Mouse (Mus musculus) hindbrain, postnatal 0 days (tissue): Measurements from ENCODE around the gene Gm21103. TPM values are rescaled to one million over a fixed set of nuclear protein-coding genes. Genes with fewer than 3 reads are reported as not detected.
"Not testable (repeated sequence)": the region's sequence is repeated elsewhere in the genome, so short reads cannot be mapped to it uniquely, and the experiment has no call there.

Experiments used
- ATAC-seq: fragments of 200-750 bp; cut with Nextera tagmentation; 2 replicates; pipeline ENCODE4 v1.8.0; 2017; ENCODE audit warnings: mild to moderate bottlenecking, moderate TSS enrichment, moderate library complexity
- DNase-seq: peaks from one replicate; pipeline ENCODE4 v3.0.0-alpha.2; 2015; ENCODE audit warnings: low spot score
- H3K27ac ChIP-seq: fragments of 300-500 bp; sonication (generic); 2 replicates; pipeline ENCODE4 v1.5.1; 2014; ENCODE audit warnings: mild to moderate bottlenecking
- H3K27me3 ChIP-seq: fragments of 300-500 bp; sonication (generic); 2 replicates; pipeline ENCODE4 v1.6.1; 2014; ENCODE audit warnings: low read length, mixed read lengths; ENCODE audit not compliant: insufficient read depth
- H3K36me3 ChIP-seq: fragments of 300-500 bp; sonication (generic); 2 replicates; pipeline ENCODE4 v1.6.1; 2014; ENCODE audit warnings: low read length, mixed read lengths; ENCODE audit not compliant: insufficient read depth
- H3K4me1 ChIP-seq: fragments of 300-500 bp; sonication (generic); 2 replicates; pipeline ENCODE4 v1.6.1; 2014; ENCODE audit warnings: antibody characterized with exemption, low read length, mixed read lengths; ENCODE audit not compliant: insufficient read depth
- H3K4me2 ChIP-seq: fragments of 300-500 bp; sonication (generic); 2 replicates; pipeline ENCODE4 v1.6.1; 2014; ENCODE audit warnings: low read depth, mild to moderate bottlenecking, low read length, moderate library complexity, mixed read lengths
- H3K4me3 ChIP-seq: fragments of 300-500 bp; sonication (generic); 2 replicates; pipeline ENCODE4 v1.5.1; 2014; ENCODE audit warnings: low read length
- H3K9ac ChIP-seq: fragments of 300-500 bp; sonication (generic); replicated peaks from 2 replicates; pipeline ENCODE4 v1.6.1; 2014; ENCODE audit warnings: mild to moderate bottlenecking, low read length, moderate library complexity, mixed read lengths
- H3K9me3 ChIP-seq: fragments of 300-500 bp; sonication (generic); 2 replicates; pipeline ENCODE4 v1.6.1; 2016; ENCODE audit warnings: low read length, mixed read lengths
- CTCF ChIP-seq: IDR thresholded peaks from 2 replicates; pipeline ENCODE4 v1.5.1; 2016; ENCODE audit warnings: antibody characterized with exemption, control low read depth, low read depth
- WGBS: fragments of 180-500 bp; shearing (Covaris S2); extraction: QIAGEN DNeasy Blood & Tissue Kit; methylation state at CpG from one replicate; pipeline ENCODE4 v1.1.7; 2014; 5-methylcytosine and 5-hydroxymethylcytosine counted together
- polyA plus RNA-seq: library from polyadenylated mRNA; unstranded; fragments of >200 nt; fragmentation: Nextera tagmentation; extraction: Ambion mirVana; gene quantifications from 2 replicates; pipeline ENCODE4 v1.2.1, GENCODE M21; 2015
- total RNA-seq: library from RNA; depleted of rRNA; stranded (reverse); fragments of >200 nt; gene quantifications from 2 replicates; pipeline ENCODE4 v1.2.3, GENCODE M21; 2014; rRNA removed

The Gm21103 gene
- total RNA-seq (not detected in 2 replicates), polyA plus RNA-seq (0.33 TPM in 1 of 2 replicates, not detected in the other)

DNA sequence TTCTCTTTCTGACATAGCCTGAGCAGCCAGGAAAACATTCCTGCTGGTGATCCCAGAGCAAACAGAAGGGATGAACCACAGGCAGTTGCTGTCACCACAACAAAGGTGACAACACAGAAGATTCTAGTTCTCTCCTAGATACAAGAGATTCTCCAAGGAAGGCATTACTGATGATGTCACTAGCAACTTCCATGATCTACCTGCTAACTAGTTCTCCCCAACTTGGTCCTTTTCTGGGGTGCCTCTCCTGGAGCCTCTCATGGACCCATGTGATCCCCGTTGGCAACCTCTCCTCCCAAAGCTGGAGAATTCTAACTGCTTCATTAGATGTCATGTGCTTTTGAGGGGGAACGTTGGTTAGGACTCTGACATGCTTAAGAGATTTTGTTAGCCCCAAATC, at the start of gene Gm21103:
Gene Gm21103, minus strand, starts transcription at position 101 of the 400 bp plus-strand sequence.
- WGBS: 77% methylated on average over 2 of the region's 2 CpGs
- H3K27ac ChIP-seq, DNase-seq: not testable (repeated sequence)

DNA sequence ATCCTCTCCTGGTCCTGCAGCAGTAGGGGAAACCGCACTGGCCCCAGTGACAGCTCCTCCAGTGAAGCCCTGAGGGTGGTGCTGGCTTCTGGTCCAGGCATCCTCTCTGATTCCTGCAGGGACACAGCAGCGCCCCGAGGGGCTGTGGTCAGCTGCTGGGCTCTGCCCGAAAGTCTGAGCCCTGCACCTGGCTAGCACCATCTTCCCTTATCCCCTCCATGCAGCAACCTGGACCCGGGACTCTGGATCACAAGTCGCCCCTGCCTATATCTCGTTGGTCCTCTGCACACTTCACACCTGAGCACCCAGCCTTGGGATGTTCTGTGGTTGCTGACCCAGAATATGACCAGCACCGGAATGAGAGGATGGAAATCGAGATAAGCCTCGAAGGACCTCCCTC, 38.9 kb upstream of the Gm21103 start, which contains the start of gene Gm3618:
Gene Gm3618, minus strand, starts transcription at position 101 of the 400 bp plus-strand sequence.
- not testable (repeated sequence) for H3K9ac ChIP-seq, DNase-seq, ATAC-seq, H3K27ac ChIP-seq, H3K9me3 ChIP-seq, H3K4me1 ChIP-seq, H3K4me3 ChIP-seq, H3K36me3 ChIP-seq, H3K27me3 ChIP-seq, H3K4me2 ChIP-seq
- WGBS: no CpG with 5 or more reads among the region's 10 CpGs

More for the DNA sequence above, at the start of gene Gm21103:
- not testable (repeated sequence) for H3K9ac ChIP-seq, ATAC-seq, H3K4me3 ChIP-seq, H3K36me3 ChIP-seq, H3K27me3 ChIP-seq, H3K9me3 ChIP-seq, H3K4me2 ChIP-seq, H3K4me1 ChIP-seq

DNA sequence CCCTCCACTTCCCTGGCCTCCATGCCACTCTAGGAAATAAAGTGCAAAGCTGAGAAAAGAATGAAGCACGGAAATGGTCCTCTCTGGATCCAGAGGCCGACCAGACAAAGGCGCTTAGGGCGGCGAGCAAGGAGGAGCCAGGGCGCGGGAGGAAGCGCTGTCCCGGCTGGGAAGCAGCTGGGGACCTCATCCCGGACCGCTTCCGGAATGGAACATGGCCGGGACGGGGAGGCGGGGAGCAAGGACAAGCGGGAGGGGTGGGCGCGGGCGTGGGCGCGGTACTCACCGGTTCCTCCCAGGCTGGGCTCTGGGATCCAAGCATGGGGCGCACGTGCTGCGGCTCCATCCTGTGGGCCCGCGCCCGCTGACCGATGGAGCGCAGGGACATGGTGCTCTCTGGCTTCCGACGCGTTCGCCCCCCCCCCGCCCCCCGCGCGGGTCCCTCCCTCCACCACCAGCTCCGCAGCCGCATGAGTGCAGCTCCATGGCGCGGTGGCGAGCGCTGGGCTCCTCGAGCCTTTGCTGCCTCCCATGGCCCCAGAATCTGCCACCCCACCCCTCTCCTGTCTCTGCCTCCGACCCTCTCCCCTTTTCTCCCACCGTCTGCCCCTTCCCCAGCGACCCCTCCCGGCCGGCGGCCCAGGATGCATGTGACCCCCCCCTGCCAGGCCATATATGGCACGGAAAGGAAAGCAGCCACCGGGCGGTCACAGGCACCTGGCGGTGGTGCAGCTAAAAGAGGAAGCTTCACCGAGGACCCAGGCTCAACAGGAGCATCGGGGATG, 17.5 kb downstream of the Gm21103 start, which contains the start of gene Gm3411:
Gene Gm3411, minus strand, starts transcription at position 320 of the 785 bp plus-strand sequence.
- TF ChIP-seq CTCF: peak; percentile 20; the same call in 1 of the 2 replicates
- Histone ChIP-seq H3K4me2 (peak within 1 kb of the TSS; percentile 53; the same call in 1 of the 2 replicates), H3K4me3 (peak within 1 kb of the TSS; percentile 40), H3K9ac (peak within 1 kb of the TSS; percentile 35; the same call in 1 of the 2 replicates)
- ATAC-seq, H3K36me3 ChIP-seq, H3K9me3 ChIP-seq, H3K27ac ChIP-seq, H3K27me3 ChIP-seq, H3K4me1 ChIP-seq: not testable (repeated sequence)
- DNase-seq: peak; percentile 30
- 2% methylated on average over 42 of the region's 57 CpGs for WGBS

Other genes starting within 250 kb of the Gm21103 start
- not detected in 2 replicates for gene Gm6337, start 246.6 kb downstream of the Gm21103 start, total RNA-seq
- 0.08 TPM in 1 of 2 replicates, not detected in the other for gene Gm6337, start 246.6 kb downstream of the Gm21103 start, polyA plus RNA-seq
- gene Gm8206, start 210.9 kb downstream of the Gm21103 start, total RNA-seq: 2.5 and 4.2 TPM in 2 replicates
- 4.1 and 4.8 TPM in 2 replicates for gene Gm8206, start 210.9 kb downstream of the Gm21103 start, polyA plus RNA-seq
- 3.4 and 4.1 TPM in 2 replicates for gene Gm3468, start 196.2 kb downstream of the Gm21103 start, total RNA-seq
- 4.6 and 4.8 TPM in 2 replicates for gene Gm3468, start 196.2 kb downstream of the Gm21103 start, polyA plus RNA-seq
- gene Gm3476, start 179.0 kb downstream of the Gm21103 start, total RNA-seq: not detected in 2 replicates
- gene Gm3476, start 179.0 kb downstream of the Gm21103 start, polyA plus RNA-seq: not detected in 2 replicates
- not detected in 2 replicates for gene Gm21560, start 85.6 kb downstream of the Gm21103 start, total RNA-seq
- gene Gm21560, start 85.6 kb downstream of the Gm21103 start, polyA plus RNA-seq: 0.28 TPM in 1 of 2 replicates, not detected in the other
- 2.6 TPM in 1 of 2 replicates, not detected in the other for gene Gm3411, start 17.6 kb downstream of the Gm21103 start, total RNA-seq
- 8.2 and 8.3 TPM in 2 replicates for gene Gm3411, start 17.6 kb downstream of the Gm21103 start, polyA plus RNA-seq
- not detected in 2 replicates for gene Gm3618, start 38.8 kb upstream of the Gm21103 start, total RNA-seq
- not detected in 2 replicates for gene Gm3618, start 38.8 kb upstream of the Gm21103 start, polyA plus RNA-seq
- not detected in 2 replicates for gene Gm16440, start 85.5 kb upstream of the Gm21103 start, total RNA-seq
- gene Gm16440, start 85.5 kb upstream of the Gm21103 start, polyA plus RNA-seq: 0.19 TPM in 1 of 2 replicates, not detected in the other
- 3.5 and 9.5 TPM in 2 replicates for gene Gm3591, start 107.6 kb upstream of the Gm21103 start, total RNA-seq
- 4.5 and 5.2 TPM in 2 replicates for gene Gm3591, start 107.6 kb upstream of the Gm21103 start, polyA plus RNA-seq
- not detected in 2 replicates for gene Gm3594, start 139.8 kb upstream of the Gm21103 start, total RNA-seq
- gene Gm3594, start 139.8 kb upstream of the Gm21103 start, polyA plus RNA-seq: not detected in 2 replicates
- not detected in 2 replicates for gene Gm8356, start 232.4 kb upstream of the Gm21103 start, total RNA-seq
- gene Gm8356, start 232.4 kb upstream of the Gm21103 start, polyA plus RNA-seq: not detected in 2 replicates